Mouse (Mus musculus): ENCODE data around the gene Tesmin. TPM values are rescaled to one million over a fixed set of nuclear protein-coding genes. Genes with fewer than 3 reads are reported as not detected.

The Tesmin gene
- polyA plus RNA-seq, 1 experiment: 2.7 TPM

- Histone ChIP-seq H3K4me3 (ENCODE audit: low read depth, low read length) (no peak overlapping the region), H3K9me3 (replicated peaks; ENCODE audit: control insufficient read depth, insufficient read depth, low read length, poor library complexity, severe bottlenecking) (no peaks in the 10 kb centered on the region), H3K9ac (ENCODE audit: low read depth, poor library complexity, severe bottlenecking) (no peak overlapping the region), H3K27ac (ENCODE audit: insufficient read depth, low read length) (no peak overlapping the region), H3K27me3 (ENCODE audit: control insufficient read depth, insufficient read depth, low read length, poor library complexity, severe bottlenecking) (no peaks in the 10 kb centered on the region), H3K4me1 (ENCODE audit: control insufficient read depth, insufficient read depth, low read length) (no peaks in the 10 kb centered on the region), H3K36me3 (ENCODE audit: control insufficient read depth, insufficient read depth, low read length, poor library complexity, severe bottlenecking) (peaks cover 7% of the 10 kb centered on the region)
- TF ChIP-seq CTCF (IDR thresholded peaks at IDR 0.05; ENCODE audit: low read depth, low read length) (no peak), POLR2A (IDR thresholded peaks at IDR 0.05; ENCODE audit: insufficient read depth, low read length) (no peak), EP300 (IDR thresholded peaks at IDR 0.05; ENCODE audit: insufficient read depth, low read depth, low read length) (no peak)
Observed at GRCm38 (mm10) chr19:3378614-3379013, 10.0 kb upstream of the Tesmin start.

DNA sequence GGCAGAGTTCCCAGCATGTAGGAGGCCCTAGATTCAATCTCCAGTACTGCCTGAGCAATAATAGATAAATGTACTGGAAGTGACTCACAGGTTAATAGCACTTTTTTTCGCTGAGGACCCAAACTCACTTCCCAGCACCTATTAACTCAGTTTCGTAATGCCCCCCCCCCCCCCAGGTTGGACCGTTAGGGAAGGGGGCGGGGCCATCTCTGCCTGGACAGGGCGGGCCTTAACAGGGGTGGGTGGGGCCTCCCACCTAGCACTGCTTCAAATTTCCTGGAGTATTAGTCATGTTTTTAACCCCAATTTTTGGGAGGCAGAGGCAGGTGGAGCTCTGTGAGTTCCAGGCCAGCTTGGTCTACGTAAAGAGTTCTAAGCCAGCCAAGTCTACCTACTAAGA lies 596 bp upstream of the Tesmin start:
- Histone ChIP-seq H3K9ac (ENCODE audit: low read depth, poor library complexity, severe bottlenecking) (no peak overlapping the region), H3K27me3 (ENCODE audit: control insufficient read depth, insufficient read depth, low read length, poor library complexity, severe bottlenecking) (no peaks in the 10 kb centered on the region), H3K4me3 (ENCODE audit: low read depth, low read length) (no peak overlapping the region), H3K9me3 (replicated peaks; ENCODE audit: control insufficient read depth, insufficient read depth, low read length, poor library complexity, severe bottlenecking) (peaks cover 3% of the 10 kb centered on the region), H3K36me3 (ENCODE audit: control insufficient read depth, insufficient read depth, low read length, poor library complexity, severe bottlenecking) (peaks cover 6% of the 10 kb centered on the region), H3K27ac (ENCODE audit: insufficient read depth, low read length) (no peak overlapping the region), H3K4me1 (ENCODE audit: control insufficient read depth, insufficient read depth, low read length) (no peaks in the 10 kb centered on the region)
- TF ChIP-seq CTCF (IDR thresholded peaks at IDR 0.05; ENCODE audit: low read depth, low read length): no peak

DNA sequence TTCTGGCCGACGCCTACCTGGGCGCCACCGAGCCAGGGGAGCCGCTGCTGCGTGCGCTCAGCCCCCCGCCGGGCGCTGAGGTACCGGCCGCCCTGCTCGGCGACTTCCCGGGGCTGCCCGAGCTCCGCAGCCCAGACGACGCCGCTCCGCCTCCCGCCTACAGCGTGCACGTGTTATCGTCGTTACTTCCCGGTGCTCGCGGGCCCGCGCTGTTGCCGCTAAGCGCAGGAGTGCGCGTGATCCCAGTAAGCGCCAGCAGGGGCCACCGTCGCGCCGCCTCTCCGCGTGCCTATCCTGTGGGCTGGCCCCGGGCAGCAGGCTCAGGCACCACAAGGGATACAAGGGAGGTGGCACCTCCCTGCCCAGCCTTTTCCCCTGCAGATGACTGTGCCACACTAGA lies 432 bp downstream of the Tesmin start:
- H3K4me3 ChIP-seq (ENCODE audit: low read depth, low read length): peak overlapping the region; percentile 65
- peaks cover under 1% of the 10 kb centered on the region for H3K36me3 ChIP-seq (ENCODE audit: control insufficient read depth, insufficient read depth, low read length, poor library complexity, severe bottlenecking)
- no peaks in the 10 kb centered on the region for H3K27me3 ChIP-seq (ENCODE audit: control insufficient read depth, insufficient read depth, low read length, poor library complexity, severe bottlenecking)
- peaks cover 3% of the 10 kb centered on the region for H3K9me3 ChIP-seq (replicated peaks; ENCODE audit: control insufficient read depth, insufficient read depth, low read length, poor library complexity, severe bottlenecking)
- peak overlapping the region; percentile 62 for H3K9ac ChIP-seq (ENCODE audit: low read depth, poor library complexity, severe bottlenecking)
- no peak for TF ChIP-seq POLR2A (IDR thresholded peaks at IDR 0.05; ENCODE audit: insufficient read depth, low read length)
- TF ChIP-seq EP300 (IDR thresholded peaks at IDR 0.05; ENCODE audit: insufficient read depth, low read depth, low read length): 0 out of 2 replicates have a peak, but pooled peaks have one; percentile 11
- peak; percentile 61 for TF ChIP-seq CTCF (IDR thresholded peaks at IDR 0.05; ENCODE audit: low read depth, low read length)
- H3K27ac ChIP-seq (ENCODE audit: insufficient read depth, low read length): no peak overlapping the region
- no peaks in the 10 kb centered on the region for H3K4me1 ChIP-seq (ENCODE audit: control insufficient read depth, insufficient read depth, low read length)

- H3K4me1 ChIP-seq (ENCODE audit: control insufficient read depth, insufficient read depth, low read length): no peaks in the 10 kb centered on the region
- H3K36me3 ChIP-seq (ENCODE audit: control insufficient read depth, insufficient read depth, low read length, poor library complexity, severe bottlenecking): no peaks in the 10 kb centered on the region
- H3K4me3 ChIP-seq (ENCODE audit: low read depth, low read length): no peak overlapping the region
- no peak overlapping the region for H3K9ac ChIP-seq (ENCODE audit: low read depth, poor library complexity, severe bottlenecking)
- peaks cover 3% of the 10 kb centered on the region for H3K9me3 ChIP-seq (replicated peaks; ENCODE audit: control insufficient read depth, insufficient read depth, low read length, poor library complexity, severe bottlenecking)
- TF ChIP-seq EP300 (IDR thresholded peaks at IDR 0.05; ENCODE audit: insufficient read depth, low read depth, low read length): no peak
- TF ChIP-seq CTCF (IDR thresholded peaks at IDR 0.05; ENCODE audit: low read depth, low read length): no peak
- no peak for TF ChIP-seq POLR2A (IDR thresholded peaks at IDR 0.05; ENCODE audit: insufficient read depth, low read length)
- no peak overlapping the region for H3K27ac ChIP-seq (ENCODE audit: insufficient read depth, low read length)
- no peaks in the 10 kb centered on the region for H3K27me3 ChIP-seq (ENCODE audit: control insufficient read depth, insufficient read depth, low read length, poor library complexity, severe bottlenecking)
Observed at GRCm38 (mm10) chr19:3392384-3392783, 3.7 kb downstream of the Tesmin start.

DNA sequence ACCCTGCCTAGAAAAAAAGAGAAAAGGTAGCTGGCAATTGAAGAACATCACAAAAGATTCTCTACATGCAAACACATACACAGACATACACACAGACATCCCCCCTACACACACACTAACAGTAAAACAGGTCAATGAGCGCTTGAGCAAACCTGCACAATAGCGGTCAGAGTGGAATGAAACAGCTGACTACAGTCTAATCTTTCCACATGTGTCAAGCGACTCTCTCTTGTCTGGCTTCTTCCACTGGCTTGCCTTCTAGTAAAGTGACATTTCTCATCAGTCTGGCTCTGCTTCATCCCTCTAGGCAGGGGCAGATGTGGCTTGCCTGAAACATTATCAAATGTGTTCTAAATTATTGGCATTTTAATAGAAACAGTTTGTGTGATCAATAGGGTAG lies 5.6 kb downstream of the Tesmin start:
- no peaks in the 10 kb centered on the region for H3K4me1 ChIP-seq (ENCODE audit: control insufficient read depth, insufficient read depth, low read length)
- peaks cover 3% of the 10 kb centered on the region for H3K9me3 ChIP-seq (replicated peaks; ENCODE audit: control insufficient read depth, insufficient read depth, low read length, poor library complexity, severe bottlenecking)
- H3K27ac ChIP-seq (ENCODE audit: insufficient read depth, low read length): no peak overlapping the region
- H3K9ac ChIP-seq (ENCODE audit: low read depth, poor library complexity, severe bottlenecking): no peak overlapping the region
- TF ChIP-seq POLR2A (IDR thresholded peaks at IDR 0.05; ENCODE audit: insufficient read depth, low read length) (no peak), EP300 (IDR thresholded peaks at IDR 0.05; ENCODE audit: insufficient read depth, low read depth, low read length) (no peak), CTCF (IDR thresholded peaks at IDR 0.05; ENCODE audit: low read depth, low read length) (no peak)
- no peak overlapping the region for H3K4me3 ChIP-seq (ENCODE audit: low read depth, low read length)
- no peaks in the 10 kb centered on the region for H3K27me3 ChIP-seq (ENCODE audit: control insufficient read depth, insufficient read depth, low read length, poor library complexity, severe bottlenecking)
- H3K36me3 ChIP-seq (ENCODE audit: control insufficient read depth, insufficient read depth, low read length, poor library complexity, severe bottlenecking): no peaks in the 10 kb centered on the region

- H3K27me3 ChIP-seq (ENCODE audit: control insufficient read depth, insufficient read depth, low read length, poor library complexity, severe bottlenecking): no peaks in the 10 kb centered on the region
- TF ChIP-seq CTCF (IDR thresholded peaks at IDR 0.05; ENCODE audit: low read depth, low read length) (no peak), POLR2A (IDR thresholded peaks at IDR 0.05; ENCODE audit: insufficient read depth, low read length) (no peak), EP300 (IDR thresholded peaks at IDR 0.05; ENCODE audit: insufficient read depth, low read depth, low read length) (no peak)
Observed at GRCm38 (mm10) chr19:3400057-3400456, 11.4 kb downstream of the Tesmin start.

More at GRCm38 (mm10) chr19:3400057-3400456, 11.4 kb downstream of the Tesmin start:
- H3K27ac ChIP-seq (ENCODE audit: insufficient read depth, low read length): no peak overlapping the region
- no peaks in the 10 kb centered on the region for H3K9me3 ChIP-seq (replicated peaks; ENCODE audit: control insufficient read depth, insufficient read depth, low read length, poor library complexity, severe bottlenecking)
- no peaks in the 10 kb centered on the region for H3K4me1 ChIP-seq (ENCODE audit: control insufficient read depth, insufficient read depth, low read length)
- H3K4me3 ChIP-seq (ENCODE audit: low read depth, low read length): no peak overlapping the region
- H3K9ac ChIP-seq (ENCODE audit: low read depth, poor library complexity, severe bottlenecking): no peak overlapping the region
- no peaks in the 10 kb centered on the region for H3K36me3 ChIP-seq (ENCODE audit: control insufficient read depth, insufficient read depth, low read length, poor library complexity, severe bottlenecking)
